Mouse (Mus musculus): ENCODE results near the gene Rps12-ps3.

DNA sequence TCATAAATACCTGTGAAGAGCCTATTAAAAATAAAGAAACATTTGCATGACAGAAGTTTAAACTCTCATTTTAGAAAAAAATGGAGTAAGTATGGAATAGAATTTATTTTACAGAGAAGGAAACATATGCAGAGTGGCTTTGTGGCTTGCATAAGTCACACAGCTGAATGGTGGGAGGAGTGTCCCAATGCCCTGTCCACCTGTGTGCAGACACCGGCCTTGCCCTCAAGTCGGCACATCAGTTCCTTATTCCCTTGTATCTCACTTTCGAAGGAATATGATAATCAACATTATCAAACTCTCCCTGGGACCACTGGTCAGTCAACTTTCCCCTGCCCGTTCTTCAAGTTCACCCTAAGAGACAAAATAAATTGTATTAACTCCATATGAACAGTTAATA lies 35.8 kb downstream of the Rps12-ps3 start:
- TF ChIP-seq POLR2A (IDR thresholded peaks at IDR 0.05; ENCODE audit: borderline replicate concordance, extremely low read depth, low read depth, low read length) (no peak), CTCF (IDR thresholded peaks at IDR 0.05; ENCODE audit: insufficient read depth, low read length) (no peak)

All from lung, adult 2 months (tissue).